Mouse (Mus musculus) layer of hippocampus, postnatal 14 days (tissue): ENCODE results near the gene Clip2. TPM values are rescaled to one million over a fixed set of nuclear protein-coding genes. Genes with fewer than 3 reads are reported as not detected.

Experiments
- microRNA-seq, 2 experiments: library from miRNA; unstranded; fragments of <30 nt; microRNA quantifications; one replicate each; pipeline ENCODE4 v1.2.0; 2021
- total RNA-seq, 2 experiments: library from RNA; stranded (reverse); gene quantifications; 2 replicates each; pipeline ENCODE4 v1.2.3; 2021

Clip2 gene
- total RNA-seq, 2 experiments from 2014 or later: 102 to 103 TPM

Small RNAs within 50 kb of the gene (microRNA-seq; reads per million reads assigned to microRNA genes)
- gene Gm26340: 0 reads per million in 2 experiments
- 0 reads per million in 2 experiments for gene Mir7228

Other genes with a start within 250 kb of the Clip2 start
- gene Gtf2i, start 237.7 kb downstream of the Clip2 start, total RNA-seq: 100 to 1,000 TPM; 228 TPM
- 10 to 100 TPM; 28.0 to 35.0 TPM for gene Gtf2ird1, start 95.7 kb downstream of the Clip2 start, total RNA-seq
- gene Syna, start 7.7 kb upstream of the Clip2 start, total RNA-seq: 1 to 10 TPM; 6.3 to 7.2 TPM
- 10 to 100 TPM; 54.9 to 57.7 TPM for gene Rfc2, start 28.9 kb upstream of the Clip2 start, total RNA-seq
- gene Lat2, start 62.6 kb upstream of the Clip2 start, total RNA-seq: 1 to 10 TPM; 1.4 to 2.8 TPM
- 100 to 1,000 TPM; 286 to 291 TPM for gene Eif4h, start 87.1 kb upstream of the Clip2 start, total RNA-seq
- gene Limk1, start 136.2 kb upstream of the Clip2 start, total RNA-seq: 10 to 100 TPM; 50.9 to 54.6 TPM
- gene Eln, start 194.9 kb upstream of the Clip2 start, total RNA-seq: 100 to 1,000 TPM in 1 of 2 experiments, 10 to 100 TPM in 1; 49.4 to 112 TPM